Mouse (Mus musculus): ENCODE results near the gene Carmil2. TPM values are rescaled to one million over a fixed set of nuclear protein-coding genes. Genes with fewer than 3 reads are reported as not detected.

Gene Carmil2
- polyA plus RNA-seq, 1 experiment from 2014 or later = 3.9 TPM

DNA sequence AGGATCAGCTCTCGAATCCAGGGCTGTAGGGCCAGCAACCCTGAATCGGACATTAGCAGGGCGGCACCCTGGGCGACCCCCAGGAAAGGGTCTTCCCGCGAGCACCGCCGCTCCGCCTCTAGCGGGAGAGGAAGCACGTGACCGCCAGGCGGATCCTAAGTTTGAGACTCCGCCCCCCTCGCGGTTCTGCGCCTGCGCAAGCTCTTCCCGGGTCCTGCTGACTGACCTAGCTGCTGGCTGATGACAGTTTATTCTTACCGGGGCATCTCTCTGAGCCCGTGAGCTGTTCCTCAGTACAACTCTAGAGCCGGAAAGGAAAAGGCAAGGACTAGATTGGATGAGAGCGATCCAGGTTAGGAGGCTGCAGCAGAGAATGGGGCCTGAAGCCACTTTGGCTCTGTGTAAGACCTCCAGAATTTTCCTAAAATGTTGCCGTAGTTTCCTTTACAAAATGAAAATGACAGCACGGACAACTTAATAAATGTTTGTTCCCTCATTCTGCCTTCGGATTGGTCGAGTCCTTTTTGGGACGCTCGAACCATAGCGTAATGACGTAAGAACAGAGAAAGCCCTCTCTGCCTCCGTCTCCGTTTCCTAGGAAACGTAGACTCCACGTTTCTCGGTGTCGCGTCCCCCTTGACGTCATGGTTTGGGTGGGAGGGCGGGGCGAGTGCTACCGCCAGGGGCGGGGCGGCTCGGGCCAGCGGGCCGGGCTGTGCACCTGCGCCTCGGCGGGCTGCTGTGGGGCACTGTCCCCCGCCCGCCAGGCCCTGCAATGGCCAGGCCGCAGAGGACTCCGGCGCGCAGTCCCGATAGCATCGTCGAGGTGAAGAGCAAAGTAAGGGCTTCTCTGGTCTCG is 15.1 kb downstream of the Carmil2 start, which contains the start of the genes Acd and Pard6a:
Gene Acd, minus strand, starts transcription at position 137 of the 859 bp plus-strand sequence.
Gene Pard6a, plus strand, starts transcription at position 183 of the 859 bp plus-strand sequence.
- H3K9me3 ChIP-seq (ENCODE audit: control insufficient read depth, low read length) = no peaks in the 10 kb centered on the region
- peak within 1 kb of the TSS; percentile 68 for H3K9ac ChIP-seq (ENCODE audit: low read depth, low read length)
- 0 out of 2 replicates have a peak, but pooled peaks cover 2% of the 10 kb centered on the region for H3K36me3 ChIP-seq (ENCODE audit: control insufficient read depth, insufficient read depth, low read length)
- DNase-seq (ENCODE audit: low spot score) (peak; percentile 99), ATAC-seq (ENCODE audit: low FRiP score) (peak; percentile 86)
- H3K27me3 ChIP-seq (ENCODE audit: control insufficient read depth, insufficient read depth, low read length) = no peaks in the 10 kb centered on the region
- H3K27ac ChIP-seq (ENCODE audit: low read depth, low read length) = peak within 1 kb of the TSS; percentile 74
- H3K4me2 ChIP-seq (replicated peaks; ENCODE audit: low read depth, low read length) = peak within 1 kb of the TSS; percentile 91
- WGBS = under 1% methylated on average over 58 of the region's 60 CpGs
- H3K4me3 ChIP-seq (ENCODE audit: low read depth, low read length) = peak within 1 kb of the TSS; percentile 73
- H3K4me1 ChIP-seq (replicated peaks; ENCODE audit: control insufficient read depth, insufficient read depth, low read length) = no peaks in the 10 kb centered on the region; the same call in none of the 2 replicates

DNA sequence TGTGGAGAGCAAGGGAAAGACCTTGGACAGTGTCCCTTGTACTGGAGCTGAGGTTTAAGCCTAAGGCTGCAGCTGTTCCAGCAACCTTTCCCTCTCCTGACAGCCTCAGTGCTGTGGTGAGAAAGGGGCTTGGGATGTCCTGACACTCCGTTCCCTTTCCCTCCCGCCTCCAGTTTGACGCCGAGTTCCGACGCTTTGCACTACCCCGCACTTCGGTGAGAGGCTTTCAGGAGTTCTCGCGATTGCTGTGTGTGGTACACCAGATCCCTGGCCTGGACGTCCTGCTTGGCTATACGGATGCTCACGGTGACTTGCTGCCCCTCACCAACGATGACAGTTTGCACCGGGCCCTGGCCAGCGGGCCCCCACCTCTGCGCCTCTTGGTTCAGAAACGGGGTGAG is 15.9 kb downstream of the Carmil2 start:
- Histone ChIP-seq H3K27me3 (ENCODE audit: control insufficient read depth, insufficient read depth, low read length) (no peaks in the 10 kb centered on the region), H3K4me2 (replicated peaks; ENCODE audit: low read depth, low read length) (peak overlapping the region; percentile 91), H3K36me3 (ENCODE audit: control insufficient read depth, insufficient read depth, low read length) (no peaks in the 10 kb centered on the region), H3K27ac (ENCODE audit: low read depth, low read length) (peak overlapping the region; percentile 74), H3K4me3 (ENCODE audit: low read depth, low read length) (peak overlapping the region; percentile 73), H3K9me3 (ENCODE audit: control insufficient read depth, low read length) (no peaks in the 10 kb centered on the region), H3K4me1 (replicated peaks; ENCODE audit: control insufficient read depth, insufficient read depth, low read length) (no peaks in the 10 kb centered on the region; the same call in none of the 2 replicates), H3K9ac (ENCODE audit: low read depth, low read length) (peak overlapping the region; percentile 68)
- DNase-seq (ENCODE audit: low spot score) (peak; percentile 50), ATAC-seq (ENCODE audit: low FRiP score) (peak; percentile 43)
- 39% methylated on average over 18 of the region's 18 CpGs for WGBS

DNA sequence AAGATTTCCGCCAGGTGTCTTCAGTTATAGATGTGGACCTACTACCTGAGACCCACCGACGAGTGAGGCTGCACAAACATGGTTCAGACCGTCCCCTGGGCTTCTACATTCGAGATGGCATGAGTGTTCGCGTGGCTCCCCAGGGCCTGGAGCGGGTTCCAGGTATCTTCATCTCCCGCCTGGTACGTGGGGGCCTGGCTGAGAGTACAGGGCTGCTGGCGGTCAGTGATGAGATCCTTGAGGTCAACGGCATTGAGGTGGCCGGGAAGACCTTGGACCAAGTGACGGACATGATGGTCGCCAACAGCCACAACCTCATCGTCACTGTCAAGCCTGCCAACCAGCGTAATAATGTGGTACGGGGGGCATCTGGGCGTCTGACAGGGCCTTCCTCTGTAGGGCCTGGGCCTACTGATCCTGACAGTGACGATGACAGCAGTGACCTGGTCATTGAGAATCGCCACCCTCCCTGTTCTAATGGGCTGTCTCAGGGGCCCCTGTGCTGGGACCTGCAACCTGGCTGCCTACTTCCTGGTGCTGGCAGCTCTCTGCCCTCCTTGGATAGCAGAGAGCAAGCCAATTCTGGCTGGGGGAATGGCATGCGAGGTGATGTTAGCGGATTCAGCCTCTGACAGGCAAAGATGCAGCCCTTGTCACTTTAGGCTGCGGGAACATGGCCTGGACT is 16.8 kb downstream of the Carmil2 start:
- no peaks in the 10 kb centered on the region for H3K9me3 ChIP-seq (ENCODE audit: control insufficient read depth, low read length)
- H3K27ac ChIP-seq (ENCODE audit: low read depth, low read length) = no peak overlapping the region
- WGBS = 92% methylated on average over 24 of the region's 24 CpGs
- ATAC-seq (ENCODE audit: low FRiP score) = no peak
- no peak overlapping the region for H3K9ac ChIP-seq (ENCODE audit: low read depth, low read length)
- no peak overlapping the region for H3K4me3 ChIP-seq (ENCODE audit: low read depth, low read length)
- H3K27me3 ChIP-seq (ENCODE audit: control insufficient read depth, insufficient read depth, low read length) = no peaks in the 10 kb centered on the region
- H3K4me1 ChIP-seq (replicated peaks; ENCODE audit: control insufficient read depth, insufficient read depth, low read length) = no peaks in the 10 kb centered on the region; the same call in none of the 2 replicates
- DNase-seq (ENCODE audit: low spot score) = no peak
- no peak overlapping the region for H3K4me2 ChIP-seq (replicated peaks; ENCODE audit: low read depth, low read length)
- H3K36me3 ChIP-seq (ENCODE audit: control insufficient read depth, insufficient read depth, low read length) = no peaks in the 10 kb centered on the region

DNA sequence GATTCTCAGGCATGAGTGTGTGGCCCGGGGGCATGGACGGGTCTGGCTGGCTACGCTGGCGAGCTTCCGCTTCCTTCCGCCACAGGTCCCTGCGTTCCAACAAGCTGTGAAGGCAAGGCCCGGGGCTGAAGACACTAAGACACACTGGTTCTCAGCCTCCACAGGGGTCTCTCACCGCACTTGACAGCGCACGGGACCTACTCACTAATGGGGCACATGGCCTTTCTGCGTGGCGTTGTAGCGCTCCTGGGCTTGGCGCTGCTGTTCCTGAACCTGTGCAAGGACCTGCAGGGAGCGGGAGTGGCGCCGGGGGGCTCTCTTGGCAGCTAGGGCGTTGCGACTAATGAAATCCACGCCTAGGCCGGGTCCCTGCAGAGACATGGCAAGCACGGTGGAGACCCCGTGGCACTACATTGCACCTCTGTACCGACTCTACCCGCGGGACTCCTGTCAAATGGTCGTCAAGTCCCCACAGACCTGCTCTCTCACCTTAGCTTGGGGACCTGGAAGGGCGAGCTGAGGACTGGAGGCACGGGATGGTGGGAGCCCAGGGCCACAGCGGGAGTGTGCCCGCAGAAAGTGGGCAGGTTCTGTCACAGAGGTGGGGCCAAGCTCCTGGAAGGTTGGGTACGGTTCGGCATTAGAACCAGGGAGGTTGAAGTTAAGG is 18.2 kb downstream of the Carmil2 start:
- 88% methylated on average over 34 of the region's 34 CpGs for WGBS
- no peak overlapping the region for H3K4me2 ChIP-seq (replicated peaks; ENCODE audit: low read depth, low read length)
- no peak overlapping the region for H3K9ac ChIP-seq (ENCODE audit: low read depth, low read length)
- H3K36me3 ChIP-seq (ENCODE audit: control insufficient read depth, insufficient read depth, low read length) = no peaks in the 10 kb centered on the region
- no peaks in the 10 kb centered on the region; the same call in none of the 2 replicates for H3K4me1 ChIP-seq (replicated peaks; ENCODE audit: control insufficient read depth, insufficient read depth, low read length)
- no peak overlapping the region for H3K4me3 ChIP-seq (ENCODE audit: low read depth, low read length)
- no peaks in the 10 kb centered on the region for H3K27me3 ChIP-seq (ENCODE audit: control insufficient read depth, insufficient read depth, low read length)
- no peak overlapping the region for H3K27ac ChIP-seq (ENCODE audit: low read depth, low read length)
- H3K9me3 ChIP-seq (ENCODE audit: control insufficient read depth, low read length) = no peaks in the 10 kb centered on the region
- DNase-seq (ENCODE audit: low spot score) (no peak), ATAC-seq (ENCODE audit: low FRiP score) (no peak)

DNA sequence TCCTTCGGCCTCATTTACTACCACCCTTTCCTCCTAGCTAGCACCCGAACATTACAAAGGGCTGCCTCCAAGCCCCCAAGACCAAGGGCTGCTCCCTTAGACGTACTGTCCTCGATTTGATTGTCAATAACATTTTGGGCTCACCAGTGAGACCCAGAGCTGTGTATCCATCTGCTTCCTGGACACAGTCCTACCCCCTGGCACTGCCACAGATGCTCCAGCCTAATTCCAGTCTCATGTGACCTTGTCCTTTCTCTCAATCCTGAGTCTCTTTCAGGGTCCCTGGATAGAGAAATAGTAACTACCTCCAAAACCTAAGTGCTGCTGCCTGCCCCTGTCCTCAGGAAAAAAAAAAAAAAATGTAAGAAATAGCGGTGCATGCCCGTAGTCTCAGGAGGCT is 18.9 kb downstream of the Carmil2 start:
- no peak overlapping the region for H3K27ac ChIP-seq (ENCODE audit: low read depth, low read length)
- no peaks in the 10 kb centered on the region; the same call in none of the 2 replicates for H3K4me1 ChIP-seq (replicated peaks; ENCODE audit: control insufficient read depth, insufficient read depth, low read length)
- no peak overlapping the region for H3K4me2 ChIP-seq (replicated peaks; ENCODE audit: low read depth, low read length)
- H3K9me3 ChIP-seq (ENCODE audit: control insufficient read depth, low read length) = no peaks in the 10 kb centered on the region
- ATAC-seq (ENCODE audit: low FRiP score) (no peak), DNase-seq (ENCODE audit: low spot score) (no peak)
- H3K27me3 ChIP-seq (ENCODE audit: control insufficient read depth, insufficient read depth, low read length) = no peaks in the 10 kb centered on the region
- no peaks in the 10 kb centered on the region for H3K36me3 ChIP-seq (ENCODE audit: control insufficient read depth, insufficient read depth, low read length)
- H3K9ac ChIP-seq (ENCODE audit: low read depth, low read length) = no peak overlapping the region
- no peak overlapping the region for H3K4me3 ChIP-seq (ENCODE audit: low read depth, low read length)
- 93% methylated on average over 6 of the region's 6 CpGs for WGBS

DNA sequence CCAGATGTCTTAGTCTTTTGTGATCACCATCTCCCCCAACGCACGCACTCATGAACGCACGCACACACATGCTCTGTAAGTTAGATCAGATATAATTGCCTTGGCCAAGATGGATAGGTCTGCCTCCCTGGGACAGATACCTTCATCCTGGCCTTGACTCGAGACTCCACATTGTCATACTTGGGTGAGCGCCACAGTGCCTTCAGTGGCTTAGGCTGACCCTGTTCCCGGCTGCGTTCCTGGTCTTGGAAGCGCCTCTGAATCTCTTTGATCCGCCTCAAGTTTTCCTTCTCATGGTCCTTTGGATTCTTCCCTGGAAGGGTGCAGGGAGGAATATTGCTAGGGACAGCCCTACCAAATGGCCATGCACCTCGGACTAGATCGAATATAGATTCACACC is 20.4 kb downstream of the Carmil2 start:
- Histone ChIP-seq H3K9ac (ENCODE audit: low read depth, low read length) (no peak overlapping the region), H3K27ac (ENCODE audit: low read depth, low read length) (no peak overlapping the region), H3K4me1 (replicated peaks; ENCODE audit: control insufficient read depth, insufficient read depth, low read length) (no peaks in the 10 kb centered on the region; the same call in 1 of the 2 replicates), H3K36me3 (ENCODE audit: control insufficient read depth, insufficient read depth, low read length) (no peaks in the 10 kb centered on the region), H3K9me3 (ENCODE audit: control insufficient read depth, low read length) (no peaks in the 10 kb centered on the region), H3K27me3 (ENCODE audit: control insufficient read depth, insufficient read depth, low read length) (no peaks in the 10 kb centered on the region), H3K4me2 (replicated peaks; ENCODE audit: low read depth, low read length) (peak overlapping the region; percentile 90; the same call in 1 of the 2 replicates), H3K4me3 (ENCODE audit: low read depth, low read length) (peak overlapping the region; percentile 67; the same call in 1 of the 2 replicates)
- WGBS = 80% methylated on average over 12 of the region's 12 CpGs
- DNase-seq (ENCODE audit: low spot score) (no peak), ATAC-seq (ENCODE audit: low FRiP score) (no peak)

DNA sequence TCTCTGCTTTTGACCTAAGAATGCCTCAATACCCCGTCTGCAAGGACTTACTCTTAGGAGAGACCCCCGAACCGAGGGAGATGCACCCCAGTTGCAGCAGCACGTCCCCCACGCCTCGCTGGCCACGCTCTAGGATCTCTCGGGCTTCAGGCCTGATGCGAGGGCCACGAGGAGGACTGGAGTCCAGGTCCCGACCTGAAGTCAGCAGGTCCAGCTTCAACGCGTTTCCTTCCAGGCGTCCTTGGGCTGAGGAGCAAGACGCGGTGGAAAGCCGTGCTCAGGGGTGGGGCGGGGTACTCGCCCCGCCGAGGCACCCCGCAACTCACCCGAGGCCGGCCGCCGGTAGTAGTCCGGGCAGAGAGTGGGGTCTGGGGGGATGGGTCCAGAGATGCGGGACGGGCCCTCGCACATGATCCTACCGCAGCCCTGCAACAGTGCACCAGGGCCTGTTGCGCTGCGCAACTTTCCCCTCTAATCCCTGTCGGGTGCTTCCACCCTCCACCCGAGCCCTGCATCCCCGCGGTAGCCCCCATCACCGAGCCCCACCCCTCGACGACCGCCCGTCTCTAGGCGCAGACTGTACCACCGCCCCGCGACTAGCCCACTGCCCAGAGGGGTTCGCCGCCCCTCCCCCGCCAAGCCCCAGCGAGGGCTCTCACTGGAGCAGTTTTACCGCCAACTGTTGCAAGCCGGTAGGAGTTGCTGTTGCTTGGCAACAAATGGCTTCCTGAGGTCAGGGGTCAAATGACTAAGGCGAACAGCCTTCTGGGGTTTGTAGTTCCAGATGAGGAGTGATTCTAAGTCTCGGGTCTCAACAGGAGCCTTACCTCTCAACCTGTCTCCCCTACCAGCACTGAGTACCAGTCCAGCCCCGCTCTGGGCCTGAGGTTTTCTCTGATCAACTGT is 21.7 kb downstream of the Carmil2 start, which contains the start of the genes 4933405L10Rik and Enkd1:
Gene 4933405L10Rik, plus strand, starts transcription at position 158 of the 906 bp plus-strand sequence.
Gene Enkd1, minus strand, starts transcription at position 713 of the 906 bp plus-strand sequence.
- DNase-seq (ENCODE audit: low spot score) (peak; percentile 95), ATAC-seq (ENCODE audit: low FRiP score) (peak; percentile 90)
- Histone ChIP-seq H3K27ac (ENCODE audit: low read depth, low read length) (0 out of 2 replicates have a peak within 1 kb of the TSS, but pooled peaks have one; percentile 24), H3K9me3 (ENCODE audit: control insufficient read depth, low read length) (no peaks in the 10 kb centered on the region), H3K4me2 (replicated peaks; ENCODE audit: low read depth, low read length) (peak within 1 kb of the TSS; percentile 90), H3K4me3 (ENCODE audit: low read depth, low read length) (peak within 1 kb of the TSS; percentile 67), H3K36me3 (ENCODE audit: control insufficient read depth, insufficient read depth, low read length) (no peaks in the 10 kb centered on the region), H3K27me3 (ENCODE audit: control insufficient read depth, insufficient read depth, low read length) (no peaks in the 10 kb centered on the region), H3K4me1 (replicated peaks; ENCODE audit: control insufficient read depth, insufficient read depth, low read length) (no peaks in the 10 kb centered on the region; the same call in 1 of the 2 replicates), H3K9ac (ENCODE audit: low read depth, low read length) (peak within 1 kb of the TSS; percentile 70)
- 1% methylated on average over 55 of the region's 55 CpGs for WGBS
